Mouse (Mus musculus) lung, postnatal 14 days (tissue): ENCODE measurements around the gene Tcf20.
"Not testable (repeated sequence)": the region's sequence is repeated elsewhere in the genome, so short reads cannot be mapped to it uniquely, and the experiment has no call there.

ENCODE experiments used
- DNase-seq: peaks from one replicate; pipeline ENCODE4 v3.0.0; 2021

The Tcf20 gene

DNA sequence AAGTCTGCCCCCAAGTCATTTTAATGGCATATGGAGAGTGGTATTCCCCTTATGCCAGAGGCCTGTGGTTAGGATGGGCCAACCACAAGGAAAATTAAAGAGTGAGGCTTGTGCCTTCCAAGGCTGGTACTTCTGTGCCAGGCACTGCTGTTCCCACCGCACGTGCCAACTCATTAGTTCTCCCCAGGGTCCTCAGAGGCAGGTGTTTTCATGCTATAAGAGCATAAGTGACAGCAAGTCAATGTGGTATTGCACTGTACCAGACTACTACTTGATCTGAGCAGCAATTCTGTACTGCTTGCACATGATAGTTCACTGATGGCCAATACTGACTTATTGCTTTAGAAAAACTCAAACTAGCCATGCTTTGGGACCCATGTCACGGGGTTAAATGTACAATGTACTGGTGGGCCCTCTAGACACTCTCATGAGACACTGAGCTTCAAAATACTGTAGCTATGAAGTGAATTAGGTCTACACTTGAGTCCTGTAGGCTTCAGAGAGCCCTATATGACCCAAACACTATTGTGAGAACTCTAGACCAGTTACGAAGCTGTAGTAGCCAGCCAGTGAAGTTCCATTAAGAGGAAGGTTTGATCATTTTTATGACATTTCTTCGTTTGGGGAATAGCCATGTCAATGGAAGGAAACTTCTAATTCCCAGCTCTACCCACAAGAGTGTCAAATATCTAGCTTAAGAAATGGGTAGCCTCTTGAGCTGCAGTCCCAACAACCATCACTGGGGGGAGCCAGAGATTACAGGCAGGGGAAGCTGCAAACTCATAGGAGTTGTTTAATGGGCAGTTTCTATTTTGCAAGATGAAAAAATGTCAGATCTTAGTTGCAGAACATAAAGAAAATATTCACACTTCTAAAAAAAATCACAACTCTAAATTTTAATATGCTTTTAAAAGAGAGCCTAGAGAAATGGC lies 182.7 kb downstream of the Tcf20 start:
- DNase-seq: peak; percentile 88

- DNase-seq: no peak
Measured at GRCm38 (mm10) chr15:82795936-82796440, 191.7 kb downstream of the Tcf20 start.

- no peak for DNase-seq
Measured at GRCm38 (mm10) chr15:82794277-82794676, 193.4 kb downstream of the Tcf20 start, which contains the start of gene Cyp2d26. Gene Cyp2d26, minus strand, starts transcription at chr15:82794294.

GRCm38 (mm10) chr15:82793868-82794267 lies 193.8 kb downstream of the Tcf20 start:
- DNase-seq: no peak

GRCm38 (mm10) chr15:82793454-82793853 lies 194.2 kb downstream of the Tcf20 start:
- no peak for DNase-seq

GRCm38 (mm10) chr15:82792566-82792965 lies 195.1 kb downstream of the Tcf20 start:
- DNase-seq: no peak

DNA sequence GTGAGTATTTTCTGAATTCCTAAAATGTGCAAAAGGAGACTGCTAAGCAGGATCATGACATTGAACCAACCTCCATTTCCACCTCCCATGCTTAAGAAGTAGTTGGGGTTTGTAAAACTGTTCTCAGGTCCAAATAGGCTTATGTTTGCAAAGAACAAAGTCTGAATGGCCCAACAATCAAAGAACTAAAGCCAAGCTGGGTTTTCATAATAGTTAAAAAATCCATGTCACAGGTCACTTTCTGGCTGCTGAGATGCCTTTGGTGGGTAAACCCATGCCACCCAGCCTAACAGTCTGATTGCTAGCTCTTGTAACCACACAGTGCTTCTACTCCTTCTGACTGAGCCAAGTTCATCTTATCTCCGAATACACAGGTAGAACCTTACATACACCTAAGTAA lies 203.1 kb downstream of the Tcf20 start:
- DNase-seq: no peak

DNA sequence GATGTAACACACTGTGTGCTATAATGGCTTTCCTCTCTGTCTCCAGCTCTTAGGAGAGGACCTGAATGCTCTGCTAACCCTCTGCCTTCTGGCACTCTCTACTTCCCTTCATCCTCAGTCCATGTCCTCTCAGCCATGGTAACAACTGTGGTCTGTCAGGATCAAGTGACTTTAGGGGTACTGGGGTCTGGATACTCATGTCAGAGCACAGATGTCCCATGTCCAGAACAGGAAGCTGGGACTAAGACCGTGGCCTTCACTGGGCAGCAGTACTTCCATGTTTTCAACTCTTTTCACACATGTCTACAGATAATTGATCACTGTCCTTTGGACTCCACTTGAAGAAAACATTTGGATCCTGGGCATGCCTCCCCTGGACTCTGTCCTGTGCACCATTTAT lies 203.9 kb downstream of the Tcf20 start:
- DNase-seq: no peak

DNA sequence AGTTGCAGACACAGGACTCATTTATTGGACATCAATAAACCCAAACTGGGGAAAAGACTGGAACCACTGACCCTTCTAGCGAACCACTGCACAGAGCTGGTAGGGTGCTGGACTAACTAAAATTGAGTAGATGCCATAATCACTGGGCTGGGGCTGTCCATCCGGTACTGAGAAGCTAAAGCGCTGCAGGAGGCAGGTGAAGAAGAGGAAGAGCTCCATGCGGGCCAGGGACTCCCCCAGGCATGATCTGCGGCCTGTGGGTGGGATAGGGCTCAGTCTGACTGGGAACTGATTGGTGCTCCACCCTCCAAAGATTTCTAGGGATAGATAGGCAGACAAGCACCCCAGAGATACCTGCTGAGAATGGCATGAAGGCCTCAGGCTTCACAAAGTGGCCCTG lies 209.8 kb downstream of the Tcf20 start:
- DNase-seq: not testable (repeated sequence)

GRCm38 (mm10) chr15:82765943-82766342 lies 221.7 kb downstream of the Tcf20 start:
- no peak for DNase-seq

DNA sequence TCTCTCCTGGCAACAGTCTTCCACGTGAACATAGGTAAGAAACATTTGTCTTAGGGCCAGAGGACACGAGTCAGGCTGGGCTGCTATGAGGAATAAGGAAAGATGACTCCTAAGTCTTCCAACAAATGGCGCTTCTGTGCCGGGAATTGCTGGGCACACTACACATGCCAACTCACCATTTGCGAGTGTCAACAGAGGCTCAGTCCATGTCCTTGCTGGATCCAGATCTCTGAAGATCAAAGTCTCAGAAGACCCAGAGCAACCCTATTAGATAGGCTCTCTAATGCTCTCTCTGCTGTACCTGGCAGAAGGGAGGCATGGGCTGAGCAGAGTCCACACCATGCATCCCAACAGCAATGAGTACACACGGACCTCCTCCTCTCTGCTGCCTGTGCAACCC lies 222.8 kb downstream of the Tcf20 start:
- no peak for DNase-seq

DNA sequence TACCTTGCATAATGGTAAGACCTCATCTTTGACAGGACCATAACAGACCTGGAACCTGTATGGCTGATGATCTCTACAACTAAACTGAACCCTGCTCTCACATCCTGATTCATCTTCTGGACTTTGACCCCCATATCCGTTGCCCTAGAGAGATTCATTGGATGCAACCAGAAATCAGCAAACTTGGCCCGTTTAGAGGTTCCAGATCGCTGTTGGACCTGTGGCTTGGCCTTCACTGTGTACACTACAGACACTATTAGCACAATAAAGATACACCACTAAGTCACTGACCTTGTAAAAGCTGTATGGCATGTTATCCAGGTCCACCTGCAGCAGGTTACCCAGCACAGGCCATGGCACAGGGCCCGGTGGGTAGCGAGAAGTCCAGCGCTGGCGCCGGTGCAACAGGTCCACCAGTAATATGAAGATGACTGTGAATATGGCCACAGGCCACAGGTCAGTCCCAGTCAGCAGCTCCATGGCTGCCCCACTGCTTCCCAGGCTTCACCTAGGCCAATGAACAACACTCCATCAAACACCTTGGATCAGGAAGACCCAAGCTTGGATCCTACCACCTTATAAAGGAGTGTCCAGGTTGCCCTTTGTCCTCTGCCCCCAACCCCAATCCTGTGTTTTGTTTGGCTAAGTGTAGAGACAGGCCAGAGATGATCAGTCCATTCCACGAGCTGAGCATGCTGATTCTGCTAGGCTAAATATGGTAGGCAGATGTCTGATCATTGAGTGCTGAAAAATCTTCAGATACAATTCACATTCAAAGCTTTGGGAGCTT lies 223.8 kb downstream of the Tcf20 start, which contains the start of gene Cyp2d40:
TSS of gene Cyp2d40 (minus strand) at position 553 of the 790 bp plus-strand sequence.
- no peak for DNase-seq
